Mouse (Mus musculus): ENCODE data around the gene Epc2. TPM values are rescaled to one million over a fixed set of nuclear protein-coding genes. Genes with fewer than 3 reads are reported as not detected.
"Not testable (repeated sequence)": the region's sequence is repeated elsewhere in the genome, so short reads cannot be mapped to it uniquely, and the experiment has no call there.

Gene Epc2
- total RNA-seq, 1 experiment from 2014 or later = 69.3 TPM

DNA sequence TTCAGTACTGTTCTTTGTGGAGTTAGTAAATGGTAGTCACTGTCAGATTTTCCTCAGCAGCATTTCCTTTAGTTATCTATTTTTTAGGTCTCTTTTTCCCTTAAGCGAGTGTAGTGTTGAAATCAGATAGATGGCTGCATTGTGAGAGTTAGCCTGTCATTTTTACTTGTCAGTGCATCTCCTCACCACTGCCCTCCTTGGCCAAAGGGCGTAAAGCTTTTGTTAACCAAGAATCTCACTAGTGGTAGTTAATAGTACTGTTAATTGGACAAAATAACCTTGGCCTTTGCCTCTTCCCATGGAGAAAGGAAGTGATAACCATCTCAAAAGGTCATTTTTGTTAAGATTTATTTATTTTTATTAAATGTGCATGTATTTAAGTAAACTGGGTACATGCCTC is 6.5 kb downstream of the Epc2 start:
- ATAC-seq (replicated peaks in 1 of 2; ENCODE audit: insufficient read depth in 1 of 2, low FRiP score in 2 of 2, low TSS enrichment in 1 of 2, low read depth in 1 of 2, poor library complexity in 2 of 2, severe bottlenecking in 2 of 2) = peak in 1 of 2 experiments; percentile 17; a peak in 1 of 4 replicates

GRCm38 (mm10) chr2:49465672-49466222 is 14.5 kb downstream of the Epc2 start:
- no peak for ATAC-seq (replicated peaks in 1 of 2; ENCODE audit: insufficient read depth in 1 of 2, low FRiP score in 2 of 2, low TSS enrichment in 1 of 2, low read depth in 1 of 2, poor library complexity in 2 of 2, severe bottlenecking in 2 of 2)

- ATAC-seq (replicated peaks in 1 of 2; ENCODE audit: insufficient read depth in 1 of 2, low FRiP score in 2 of 2, low TSS enrichment in 1 of 2, low read depth in 1 of 2, poor library complexity in 2 of 2, severe bottlenecking in 2 of 2) = no peak
These were observed 15.8 kb downstream of the Epc2 start for GRCm38 (mm10) chr2:49467038-49467437.

GRCm38 (mm10) chr2:49471188-49471587 is 19.9 kb downstream of the Epc2 start:
- no peak for ATAC-seq (replicated peaks in 1 of 2; ENCODE audit: insufficient read depth in 1 of 2, low FRiP score in 2 of 2, low TSS enrichment in 1 of 2, low read depth in 1 of 2, poor library complexity in 2 of 2, severe bottlenecking in 2 of 2)

DNA sequence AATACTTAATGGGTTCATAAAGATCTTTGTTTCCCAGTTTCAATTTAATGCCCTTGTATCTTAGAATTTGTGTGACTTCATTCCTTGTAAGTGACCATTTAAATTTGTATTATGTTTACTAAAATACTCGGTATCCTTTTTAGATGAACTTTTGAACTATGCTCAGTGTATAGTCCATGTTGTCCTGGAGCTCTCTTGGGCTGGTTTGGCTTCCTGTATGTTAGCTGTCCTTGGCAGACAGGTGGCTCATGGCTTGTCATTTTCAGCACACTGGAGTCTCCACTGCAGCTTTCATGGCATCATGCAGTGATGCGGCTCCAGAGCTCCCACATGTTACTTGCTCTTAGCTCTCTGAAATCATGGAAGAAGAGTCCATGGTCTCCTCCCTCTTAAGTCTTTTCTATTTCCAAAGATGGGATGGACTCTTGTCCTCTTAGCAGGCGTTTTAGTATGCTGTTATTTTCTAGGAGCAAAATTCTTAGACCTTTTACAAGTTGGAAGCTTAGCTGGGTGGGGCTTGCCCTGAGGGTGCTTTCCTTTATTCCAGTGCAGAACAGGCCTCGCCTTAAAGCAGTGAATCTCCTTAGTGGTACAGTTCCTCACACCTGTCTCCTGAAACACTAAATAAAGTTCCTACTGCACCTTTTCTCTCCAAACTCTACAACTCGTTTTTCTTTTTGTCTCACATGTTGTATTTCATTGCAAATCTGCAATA is 20.5 kb downstream of the Epc2 start:
- ATAC-seq (replicated peaks in 1 of 2; ENCODE audit: insufficient read depth in 1 of 2, low FRiP score in 2 of 2, low TSS enrichment in 1 of 2, low read depth in 1 of 2, poor library complexity in 2 of 2, severe bottlenecking in 2 of 2) = no peak

- ATAC-seq (replicated peaks in 1 of 2; ENCODE audit: insufficient read depth in 1 of 2, low FRiP score in 2 of 2, low TSS enrichment in 1 of 2, low read depth in 1 of 2, poor library complexity in 2 of 2, severe bottlenecking in 2 of 2) = no peak
These were observed 21.2 kb downstream of the Epc2 start for GRCm38 (mm10) chr2:49472443-49472842.

- ATAC-seq (replicated peaks in 1 of 2; ENCODE audit: insufficient read depth in 1 of 2, low FRiP score in 2 of 2, low TSS enrichment in 1 of 2, low read depth in 1 of 2, poor library complexity in 2 of 2, severe bottlenecking in 2 of 2) = no peak
These were observed 30.9 kb downstream of the Epc2 start for GRCm38 (mm10) chr2:49482146-49482545.

GRCm38 (mm10) chr2:49483382-49483781 is 32.1 kb downstream of the Epc2 start:
- no peak for ATAC-seq (replicated peaks in 1 of 2; ENCODE audit: insufficient read depth in 1 of 2, low FRiP score in 2 of 2, low TSS enrichment in 1 of 2, low read depth in 1 of 2, poor library complexity in 2 of 2, severe bottlenecking in 2 of 2)

GRCm38 (mm10) chr2:49501435-49501834 is 50.1 kb downstream of the Epc2 start:
- no peak for ATAC-seq (replicated peaks in 1 of 2; ENCODE audit: insufficient read depth in 1 of 2, low FRiP score in 2 of 2, low TSS enrichment in 1 of 2, low read depth in 1 of 2, poor library complexity in 2 of 2, severe bottlenecking in 2 of 2)

DNA sequence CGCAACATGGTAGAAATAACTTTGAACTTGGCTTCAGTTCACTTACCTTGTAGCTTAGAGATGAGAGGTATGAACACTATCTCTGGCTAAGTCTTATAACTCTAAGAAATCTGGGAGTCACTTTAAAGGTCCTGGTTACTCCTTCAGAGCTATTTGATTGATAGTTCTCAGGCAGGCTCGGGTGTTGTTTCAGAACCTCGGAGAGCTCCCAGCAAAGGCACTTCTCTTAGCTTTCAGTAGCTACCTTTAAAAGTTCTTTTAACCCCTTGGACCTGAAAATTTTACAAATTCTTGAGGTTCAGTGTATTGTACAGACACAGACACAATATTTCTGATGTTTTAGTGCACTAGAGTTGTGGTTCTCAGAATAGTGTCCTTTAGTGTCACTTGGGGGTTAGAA is 52.3 kb downstream of the Epc2 start:
- no peak for ATAC-seq (replicated peaks in 1 of 2; ENCODE audit: insufficient read depth in 1 of 2, low FRiP score in 2 of 2, low TSS enrichment in 1 of 2, low read depth in 1 of 2, poor library complexity in 2 of 2, severe bottlenecking in 2 of 2)

DNA sequence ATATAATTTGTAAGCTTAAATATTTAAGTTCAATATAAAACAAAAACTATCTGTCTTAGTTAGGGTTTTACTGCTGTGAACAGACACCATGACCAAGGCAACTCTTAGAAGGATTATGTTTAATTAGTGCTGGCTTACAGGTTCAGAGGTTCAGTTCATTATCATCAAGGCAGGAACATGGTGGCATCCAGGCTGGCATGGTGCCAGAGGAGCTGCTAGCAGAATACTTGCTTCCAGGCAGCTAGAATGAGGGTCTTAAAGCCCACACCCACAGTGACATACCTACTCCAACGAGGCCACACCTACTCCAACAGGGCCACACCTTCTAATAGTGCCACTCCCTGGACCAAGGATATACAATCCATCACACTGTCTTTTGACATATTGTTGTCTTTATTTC is 53.9 kb downstream of the Epc2 start:
- not testable (repeated sequence) for ATAC-seq (replicated peaks in 1 of 2; ENCODE audit: insufficient read depth in 1 of 2, low FRiP score in 2 of 2, low TSS enrichment in 1 of 2, low read depth in 1 of 2, poor library complexity in 2 of 2, severe bottlenecking in 2 of 2)

GRCm38 (mm10) chr2:49510832-49511231 is 59.5 kb downstream of the Epc2 start:
- ATAC-seq (replicated peaks in 1 of 2; ENCODE audit: insufficient read depth in 1 of 2, low FRiP score in 2 of 2, low TSS enrichment in 1 of 2, low read depth in 1 of 2, poor library complexity in 2 of 2, severe bottlenecking in 2 of 2) = no peak

DNA sequence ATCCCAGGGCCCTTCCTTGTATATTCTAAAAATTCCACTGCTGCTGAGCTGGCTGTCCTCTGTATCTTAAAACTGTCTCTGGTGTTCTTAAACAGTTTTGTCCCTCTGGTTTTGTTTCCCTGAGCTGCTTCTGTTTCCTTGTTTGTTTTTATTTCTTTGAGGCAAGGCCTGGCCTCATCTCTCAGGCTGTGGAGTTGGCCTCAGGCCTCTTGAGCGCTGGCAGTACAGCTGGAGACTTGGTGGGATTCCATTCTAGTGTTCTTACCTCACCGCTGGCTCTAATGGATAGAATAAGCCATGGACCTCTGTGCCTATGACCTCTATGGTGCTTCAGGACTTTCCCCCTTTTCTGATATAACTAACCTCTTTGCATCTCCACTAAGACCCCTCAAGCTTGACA is 64.7 kb downstream of the Epc2 start:
- no peak for ATAC-seq (replicated peaks in 1 of 2; ENCODE audit: insufficient read depth in 1 of 2, low FRiP score in 2 of 2, low TSS enrichment in 1 of 2, low read depth in 1 of 2, poor library complexity in 2 of 2, severe bottlenecking in 2 of 2)

GRCm38 (mm10) chr2:49520409-49520808 is 69.1 kb downstream of the Epc2 start:
- ATAC-seq (replicated peaks in 1 of 2; ENCODE audit: insufficient read depth in 1 of 2, low FRiP score in 2 of 2, low TSS enrichment in 1 of 2, low read depth in 1 of 2, poor library complexity in 2 of 2, severe bottlenecking in 2 of 2) = no peak

GRCm38 (mm10) chr2:49520989-49521388 is 69.7 kb downstream of the Epc2 start:
- ATAC-seq (replicated peaks in 1 of 2; ENCODE audit: insufficient read depth in 1 of 2, low FRiP score in 2 of 2, low TSS enrichment in 1 of 2, low read depth in 1 of 2, poor library complexity in 2 of 2, severe bottlenecking in 2 of 2) = no peak

GRCm38 (mm10) chr2:49521564-49521963 is 70.3 kb downstream of the Epc2 start:
- no peak for ATAC-seq (replicated peaks in 1 of 2; ENCODE audit: insufficient read depth in 1 of 2, low FRiP score in 2 of 2, low TSS enrichment in 1 of 2, low read depth in 1 of 2, poor library complexity in 2 of 2, severe bottlenecking in 2 of 2)

DNA sequence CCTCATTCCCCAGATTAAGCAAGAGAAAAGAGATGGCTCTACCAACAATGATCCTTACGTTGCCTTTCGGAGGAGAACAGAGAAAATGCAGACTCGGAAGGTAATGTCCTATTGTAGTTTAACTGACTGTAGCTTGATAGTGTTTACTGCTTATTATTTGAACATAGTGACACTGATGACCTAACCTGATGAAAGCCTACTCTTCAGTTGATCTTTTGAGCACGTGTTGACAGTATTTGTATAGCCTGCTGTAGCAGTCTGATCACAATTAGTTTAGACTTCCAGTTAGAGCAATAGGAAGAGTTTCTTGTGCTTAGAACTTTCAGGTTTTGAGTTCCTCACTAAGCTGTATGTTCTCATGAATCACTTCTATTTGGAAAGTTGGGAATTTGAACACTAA is 71.3 kb downstream of the Epc2 start:
- no peak for ATAC-seq (replicated peaks in 1 of 2; ENCODE audit: insufficient read depth in 1 of 2, low FRiP score in 2 of 2, low TSS enrichment in 1 of 2, low read depth in 1 of 2, poor library complexity in 2 of 2, severe bottlenecking in 2 of 2)

- no peak for ATAC-seq (replicated peaks in 1 of 2; ENCODE audit: insufficient read depth in 1 of 2, low FRiP score in 2 of 2, low TSS enrichment in 1 of 2, low read depth in 1 of 2, poor library complexity in 2 of 2, severe bottlenecking in 2 of 2)
These were observed 85.9 kb downstream of the Epc2 start for GRCm38 (mm10) chr2:49537147-49537546.

- ATAC-seq (replicated peaks in 1 of 2; ENCODE audit: insufficient read depth in 1 of 2, low FRiP score in 2 of 2, low TSS enrichment in 1 of 2, low read depth in 1 of 2, poor library complexity in 2 of 2, severe bottlenecking in 2 of 2) = no peak
These were observed 86.8 kb downstream of the Epc2 start for GRCm38 (mm10) chr2:49538056-49538455.
